Mouse (Mus musculus) small intestine, adult 10 weeks (tissue): ENCODE measurements around the gene Vmn1r124. TPM values are rescaled to one million over a fixed set of nuclear protein-coding genes. Genes with fewer than 3 reads are reported as not detected.

ENCODE experiments used
- polyA plus RNA-seq: library from polyadenylated mRNA; stranded (reverse); fragments of 350-450 nt; fragmentation: Illumina TruSeq; extraction: RNeasy Lipid Tissue Mini Kit (QIAGEN cat#74804); gene quantifications from one replicate; pipeline ENCODE4 v1.2.3, GENCODE M21; 2014; ENCODE audit warnings: low replicate concordance

Gene Vmn1r124
- polyA plus RNA-seq = not detected

GRCm38 (mm10) chr7:21260517-21260916, at the start of gene Vmn1r124:
TSS of gene Vmn1r124 (minus strand) at chr7:21260617.

DNA sequence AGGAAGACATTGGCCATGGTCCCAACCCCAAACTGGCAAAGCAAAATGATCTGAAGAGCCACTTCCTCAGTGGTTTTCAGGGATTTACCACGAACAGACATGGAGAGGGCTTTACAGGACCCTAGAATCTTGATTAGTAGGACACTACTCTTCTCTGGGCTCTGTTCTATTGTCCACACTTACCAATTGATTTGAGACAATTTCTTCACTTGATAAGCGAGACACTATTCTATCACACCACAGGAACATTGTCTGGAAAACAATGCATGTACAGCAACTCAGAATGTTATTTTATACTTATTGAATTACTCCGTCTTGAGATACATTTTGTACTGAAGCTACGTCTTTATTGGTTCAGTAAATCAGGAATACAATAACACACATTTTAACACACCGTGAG, 41.0 kb upstream of the Vmn1r124 start, which contains the start of gene Vmn1r126:
Gene Vmn1r126 (minus strand): TSS at position 101 of the 400 bp plus-strand sequence.

DNA sequence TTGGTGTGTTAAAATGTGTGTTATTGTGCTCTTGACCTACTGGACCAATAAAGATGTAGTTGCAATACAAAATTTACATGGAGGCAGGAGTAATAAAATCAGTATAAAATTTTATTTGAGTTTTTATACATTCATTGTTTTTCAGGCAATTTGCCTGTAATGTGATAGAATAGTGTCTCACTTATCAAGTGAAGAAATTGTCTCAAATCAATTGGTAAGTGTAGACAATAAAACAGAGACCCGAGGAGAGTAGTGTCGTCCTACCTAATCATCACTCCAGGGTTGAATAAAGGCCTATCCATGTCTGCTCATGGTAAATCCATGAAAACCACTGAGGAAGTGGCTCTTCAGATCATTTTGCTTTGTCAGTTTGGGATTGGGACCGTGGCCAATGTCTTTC, 11.5 kb upstream of the Vmn1r124 start, which contains the start of gene Vmn1r125:
Gene Vmn1r125 (plus strand): TSS at position 301 of the 400 bp plus-strand sequence.

Other genes with a start within 250 kb of the Vmn1r124 start
- not detected for gene Vmn1r119, start 248.2 kb downstream of the Vmn1r124 start, polyA plus RNA-seq
- gene Vmn1r120, start 206.8 kb downstream of the Vmn1r124 start, polyA plus RNA-seq = not detected
- not detected for gene Vmn1r121, start 162.1 kb downstream of the Vmn1r124 start, polyA plus RNA-seq
- gene Vmn1r122, start 126.5 kb downstream of the Vmn1r124 start, polyA plus RNA-seq = not detected
- not detected for gene Vmn1r123, start 98.4 kb downstream of the Vmn1r124 start, polyA plus RNA-seq
- not detected for gene Gm5157, start 70.2 kb downstream of the Vmn1r124 start, polyA plus RNA-seq
- not detected for gene Vmn1r125, start 11.6 kb upstream of the Vmn1r124 start, polyA plus RNA-seq
- not detected for gene Vmn1r126, start 40.9 kb upstream of the Vmn1r124 start, polyA plus RNA-seq
- not detected for gene Vmn1r127, start 59.2 kb upstream of the Vmn1r124 start, polyA plus RNA-seq
- not detected for gene Vmn1r128, start 88.8 kb upstream of the Vmn1r124 start, polyA plus RNA-seq
- not detected for gene Vmn1r129, start 100.7 kb upstream of the Vmn1r124 start, polyA plus RNA-seq
- gene Gm6882, start 172.1 kb upstream of the Vmn1r124 start, polyA plus RNA-seq = not detected